Mouse (Mus musculus) cerebellum, adult 11-12 months (tissue): ENCODE results near the gene Enc1.

Experiments
- DNase-seq: peaks from one replicate; pipeline ENCODE4 v3.0.0; 2022

Enc1 gene

GRCm38 (mm10) chr13:97230101-97230500, 10.8 kb upstream of the Enc1 start:
- DNase-seq = no peak

GRCm38 (mm10) chr13:97233092-97233491, 7.8 kb upstream of the Enc1 start:
- DNase-seq = no peak

- peak; percentile 51 for DNase-seq
Observed at GRCm38 (mm10) chr13:97234785-97235417, 6.0 kb upstream of the Enc1 start.

DNA sequence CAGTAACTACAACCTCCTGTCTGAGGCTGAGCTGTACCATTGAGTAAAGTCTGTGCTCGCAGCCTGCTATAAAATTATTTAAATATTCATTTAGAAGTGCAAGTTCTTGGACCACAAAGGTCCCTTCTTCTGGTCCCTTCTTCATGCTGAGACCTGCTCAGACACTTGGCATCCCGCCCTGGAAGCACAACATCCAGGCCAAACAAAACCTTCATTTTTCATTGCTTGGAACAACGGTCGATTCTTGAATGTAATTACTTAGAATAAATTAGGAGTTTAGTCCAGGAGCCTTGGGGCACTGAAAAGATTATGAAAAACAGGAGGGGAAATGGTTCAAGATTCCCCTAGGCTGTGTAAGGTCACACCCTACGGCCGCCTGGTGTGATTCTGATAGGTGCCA, 5.0 kb upstream of the Enc1 start:
- no peak for DNase-seq

GRCm38 (mm10) chr13:97237700-97238099, 3.2 kb upstream of the Enc1 start:
- no peak for DNase-seq

DNA sequence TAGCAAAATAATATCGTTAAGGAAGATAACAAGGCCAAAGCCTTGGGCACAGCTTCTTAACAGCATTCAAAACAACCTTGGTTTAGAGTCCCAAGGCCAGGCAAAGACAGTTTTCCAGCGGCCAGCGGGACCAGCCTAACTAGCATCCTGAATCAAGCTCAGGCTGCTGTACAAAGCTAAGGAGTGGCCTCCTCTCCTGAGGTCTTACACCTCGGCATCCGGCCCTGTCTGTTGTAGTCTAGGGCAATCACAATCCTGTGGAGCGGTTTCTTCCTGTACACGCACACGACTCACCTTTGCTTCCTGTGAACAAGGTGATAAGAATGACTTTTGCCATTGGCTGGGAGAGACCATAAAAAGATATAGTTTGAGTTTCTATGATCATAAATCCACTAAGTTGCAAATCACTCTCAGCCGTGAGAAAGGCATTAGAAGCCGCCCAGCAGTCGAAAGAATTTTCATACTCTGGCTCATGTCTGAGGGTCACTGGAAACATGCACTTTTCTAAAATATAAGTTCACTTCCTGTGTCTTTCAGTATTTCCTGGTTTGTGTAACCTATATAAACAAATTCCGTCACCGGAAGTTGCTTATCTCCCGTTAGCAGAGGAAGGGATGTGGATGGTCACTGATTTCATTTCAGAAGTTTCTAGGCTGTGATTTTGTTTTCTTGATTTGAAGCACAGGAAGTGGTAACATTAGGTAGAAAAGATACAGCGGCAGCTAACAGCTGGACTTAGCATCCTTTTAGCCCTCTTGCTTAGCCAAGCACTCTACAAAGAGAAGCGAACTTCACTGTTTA, 2.5 kb upstream of the Enc1 start:
- no peak for DNase-seq

DNA sequence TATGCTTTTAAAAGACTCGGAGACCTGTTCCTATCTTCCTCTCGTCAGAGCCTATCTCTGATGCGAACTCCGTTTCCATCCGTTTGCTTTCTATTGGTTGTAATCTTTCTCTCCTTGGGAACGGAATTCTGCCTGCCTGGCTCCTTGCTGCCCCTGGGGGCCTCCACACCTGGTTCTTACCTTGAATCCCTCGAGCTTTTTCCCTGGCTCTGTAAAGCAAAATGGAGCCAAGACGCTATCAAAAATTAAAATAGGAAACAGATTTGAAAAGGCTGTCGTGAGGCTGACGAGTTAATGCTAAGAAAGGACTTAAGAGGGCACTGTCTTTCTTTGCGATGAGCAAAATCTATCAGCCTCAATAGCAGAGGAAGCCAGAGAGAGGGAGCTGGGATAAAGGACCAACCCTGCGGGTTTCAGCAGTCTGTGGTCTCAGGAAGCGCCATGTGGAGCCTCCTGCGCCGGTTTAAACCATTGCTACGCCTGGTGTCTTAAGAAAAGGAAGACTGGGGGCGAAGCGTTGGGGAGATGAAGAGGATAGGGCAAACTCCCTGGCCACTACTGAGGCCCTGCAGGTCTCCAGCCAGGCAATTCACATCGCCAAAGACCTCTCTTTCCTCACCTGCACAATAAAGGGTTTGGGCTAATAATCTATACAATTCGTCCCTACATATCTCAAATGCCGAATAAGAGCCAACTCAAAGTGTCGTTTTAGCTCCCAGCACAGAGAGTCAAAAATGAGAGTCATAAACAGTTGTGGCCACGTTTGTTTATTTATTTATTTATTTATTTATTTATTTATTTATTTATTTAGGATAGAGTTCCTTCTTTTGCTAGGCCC, 1.3 kb upstream of the Enc1 start:
- DNase-seq = peak; percentile 26

DNA sequence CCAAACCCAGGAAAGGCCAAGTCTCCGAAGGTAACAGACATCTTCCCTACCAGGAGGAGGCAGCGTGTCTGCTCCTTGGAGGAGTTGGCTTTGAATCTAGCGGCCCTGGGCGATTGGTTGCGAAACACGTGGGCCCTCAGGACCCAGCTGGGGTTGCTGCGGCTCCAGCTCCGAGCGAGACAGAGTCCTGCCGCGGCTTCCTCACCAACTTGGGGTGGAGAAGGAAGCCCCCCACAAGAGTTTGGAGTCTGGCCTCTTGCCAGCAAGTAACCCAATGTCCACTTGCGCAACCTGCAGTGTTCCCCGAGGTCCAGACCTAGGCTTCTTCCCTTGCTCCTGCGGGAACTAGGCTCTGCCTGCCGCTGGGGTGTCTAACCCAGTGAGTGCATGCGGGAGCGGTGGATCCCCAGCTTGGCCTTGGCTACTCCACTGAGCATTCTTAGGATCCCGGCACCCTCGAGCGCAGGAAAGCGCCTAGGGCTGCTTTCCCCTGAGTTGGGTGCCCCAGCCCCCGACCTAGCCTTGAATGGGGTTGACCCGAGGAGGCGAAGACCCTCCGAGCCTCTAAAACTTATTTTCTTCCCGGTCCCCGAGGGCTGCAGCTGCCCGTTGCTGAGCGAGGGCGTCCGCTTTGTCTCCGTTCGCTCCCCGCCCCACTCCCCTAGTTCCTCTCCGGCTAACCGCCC, 483 bp upstream of the Enc1 start:
- peak; percentile 33 for DNase-seq

GRCm38 (mm10) chr13:97241787-97242280, 929 bp downstream of the Enc1 start:
- DNase-seq = no peak

DNA sequence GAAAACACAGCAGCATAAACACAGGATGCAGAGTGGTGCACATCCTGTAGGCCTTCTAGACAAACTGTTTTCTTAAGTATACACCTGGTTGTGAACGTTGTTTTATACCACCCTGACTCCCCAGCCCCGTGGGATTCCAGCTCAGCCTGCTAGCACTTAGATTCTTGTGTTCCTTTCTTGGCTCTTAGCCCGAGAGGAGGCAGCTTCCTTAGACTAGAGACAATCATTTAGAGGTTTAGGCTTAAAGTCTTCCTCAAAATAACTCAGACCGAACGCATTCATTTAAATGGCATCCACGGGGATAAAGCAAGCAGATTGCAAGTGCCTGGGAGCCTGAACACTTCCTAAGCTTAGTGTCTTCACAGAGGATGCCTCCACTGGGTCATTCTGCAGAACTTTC, 1.8 kb downstream of the Enc1 start:
- no peak for DNase-seq

GRCm38 (mm10) chr13:97243962-97244711, 3.2 kb downstream of the Enc1 start:
- no peak for DNase-seq

DNA sequence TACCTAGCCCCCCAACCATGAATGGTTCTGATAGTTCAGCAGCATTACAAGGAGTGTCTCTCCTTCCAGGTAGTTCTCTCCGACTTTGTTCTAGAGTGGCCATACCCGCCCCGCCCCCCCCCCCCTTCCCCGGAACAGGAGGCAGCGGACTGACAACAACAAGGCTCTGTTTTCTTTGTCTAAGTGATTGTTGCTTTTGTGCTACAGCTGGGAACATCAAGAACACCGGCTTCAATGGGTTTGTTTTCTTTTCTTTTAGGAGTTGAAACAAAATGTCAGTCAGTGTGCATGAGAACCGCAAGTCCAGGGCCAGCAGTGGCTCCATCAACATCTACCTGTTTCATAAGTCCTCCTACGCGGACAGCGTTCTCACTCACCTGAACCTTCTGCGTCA, 3.8 kb downstream of the Enc1 start:
- no peak for DNase-seq

DNA sequence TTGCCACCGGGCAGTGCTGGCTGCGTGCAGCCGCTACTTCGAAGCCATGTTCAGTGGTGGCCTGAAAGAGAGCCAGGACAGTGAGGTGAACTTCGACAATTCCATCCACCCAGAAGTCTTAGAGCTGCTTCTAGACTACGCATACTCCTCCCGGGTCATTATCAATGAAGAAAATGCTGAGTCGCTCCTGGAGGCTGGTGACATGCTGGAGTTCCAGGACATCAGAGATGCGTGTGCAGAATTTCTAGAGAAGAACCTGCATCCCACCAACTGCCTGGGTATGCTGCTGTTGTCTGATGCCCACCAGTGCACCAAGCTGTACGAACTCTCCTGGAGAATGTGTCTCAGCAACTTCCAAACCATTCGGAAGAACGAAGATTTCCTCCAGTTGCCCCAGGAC, 4.3 kb downstream of the Enc1 start:
- no peak for DNase-seq

GRCm38 (mm10) chr13:97246217-97246616, 5.3 kb downstream of the Enc1 start:
- no peak for DNase-seq

GRCm38 (mm10) chr13:97247754-97248153, 6.8 kb downstream of the Enc1 start:
- DNase-seq = no peak

- DNase-seq = no peak
Observed at GRCm38 (mm10) chr13:97249051-97249461, 8.2 kb downstream of the Enc1 start.

DNA sequence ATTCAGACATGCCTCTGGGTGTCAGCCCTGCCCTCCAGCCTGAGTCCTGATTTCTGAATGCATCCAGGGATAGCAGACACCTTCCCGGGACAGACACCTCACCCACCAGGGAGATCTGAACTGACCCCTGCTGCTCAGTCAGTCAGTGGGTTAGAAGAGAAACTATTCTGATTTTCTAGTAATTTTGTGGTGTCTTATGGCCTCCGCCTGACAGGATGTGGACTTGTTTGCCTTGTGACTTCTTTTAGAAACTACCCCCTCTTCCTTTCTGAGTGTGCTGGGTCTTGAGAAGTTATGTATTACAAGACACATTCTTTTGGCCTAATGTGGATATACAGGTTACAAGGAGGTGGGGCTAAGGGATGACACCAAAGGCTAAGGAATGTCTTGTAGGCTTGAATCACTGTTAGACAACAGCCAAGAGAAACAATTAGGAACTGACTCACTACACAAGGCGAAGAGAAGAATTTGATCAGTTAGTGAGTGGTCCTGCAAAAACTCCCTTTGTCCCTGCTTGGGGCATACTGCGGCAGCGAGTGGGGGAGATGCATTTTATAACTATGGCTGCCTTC, 8.7 kb downstream of the Enc1 start:
- no peak for DNase-seq

DNA sequence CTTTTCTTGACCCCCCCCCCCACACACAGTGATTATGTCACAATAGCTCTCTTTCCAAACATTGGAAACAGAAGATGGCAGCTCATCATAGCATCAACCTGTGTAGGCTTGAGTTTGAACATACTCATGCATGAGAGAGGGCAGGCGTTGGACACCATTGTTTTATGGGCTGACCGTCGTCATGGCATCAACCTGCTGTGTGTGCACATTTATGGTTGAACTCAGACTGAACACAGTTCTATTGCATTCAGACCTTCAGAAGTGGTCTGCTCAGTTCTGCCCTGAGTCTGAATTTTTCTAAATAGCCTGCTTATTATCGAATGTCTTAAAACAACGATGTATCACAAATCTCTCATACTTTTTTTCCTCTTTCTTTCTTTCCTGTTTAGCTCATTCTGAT, 9.2 kb downstream of the Enc1 start:
- no peak for DNase-seq

- DNase-seq = no peak
Observed at GRCm38 (mm10) chr13:97250551-97251380, 9.9 kb downstream of the Enc1 start.

DNA sequence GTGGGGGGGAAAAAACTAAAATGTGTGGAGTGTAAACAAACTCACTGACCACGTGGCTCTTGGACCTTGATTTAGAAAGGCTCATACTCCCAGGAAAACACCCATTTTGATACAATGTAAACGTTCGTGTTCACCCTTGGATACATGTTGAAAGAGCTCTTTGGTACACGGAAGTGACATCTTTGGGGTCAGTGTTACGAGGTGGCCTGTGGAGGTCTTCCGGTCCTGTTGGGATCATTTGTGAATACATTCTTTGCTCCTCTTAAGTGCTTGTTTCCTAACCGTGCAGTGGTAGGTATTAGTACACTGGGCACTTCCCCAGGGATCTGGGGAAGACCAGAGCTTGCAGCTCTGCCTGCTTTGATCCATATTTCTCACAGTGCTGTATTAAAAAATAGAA, 10.8 kb downstream of the Enc1 start:
- no peak for DNase-seq

GRCm38 (mm10) chr13:97252469-97252868, 11.6 kb downstream of the Enc1 start:
- DNase-seq = no peak
